Mouse (Mus musculus) ES-E14 (cell line): ENCODE data around the gene Grm4.

Experiments used
- CHD2 ChIP-seq: IDR thresholded peaks from 2 replicates; pipeline ENCODE4 v1.6.1; 2014; ENCODE audit warnings: mild to moderate bottlenecking, low read depth, low read length, inconsistent platforms
- HCFC1 ChIP-seq: IDR thresholded peaks from 2 replicates; pipeline ENCODE4 v1.6.1; 2012; ENCODE audit warnings: low read length, inconsistent platforms, borderline replicate concordance; ENCODE audit not compliant: insufficient read depth
- MAFK ChIP-seq: IDR thresholded peaks from 2 replicates; pipeline ENCODE4 v1.6.1; 2014; ENCODE audit warnings: mild to moderate bottlenecking, low read depth, low read length, inconsistent platforms; ENCODE audit not compliant: insufficient read depth
- ZC3H11A ChIP-seq: IDR thresholded peaks from 2 replicates; pipeline ENCODE4 v1.6.1; 2012; ENCODE audit warnings: low read depth, mild to moderate bottlenecking, inconsistent platforms, low read length, borderline replicate concordance
- ZNF384 ChIP-seq: IDR thresholded peaks from 2 replicates; pipeline ENCODE4 v1.6.1; 2012; ENCODE audit warnings: low read depth, low read length, inconsistent platforms

GRCm38 (mm10) chr17:27457038-27457577 is 64.1 kb downstream of the Grm4 start:
- TF ChIP-seq MAFK = no peak
- no peak for TF ChIP-seq ZC3H11A
- TF ChIP-seq HCFC1 = no peak
- TF ChIP-seq ZNF384 = no peak
- no peak for TF ChIP-seq CHD2
